Mouse (Mus musculus) liver, adult 2 months (tissue): Measurements from ENCODE around the gene Foxn4.

ENCODE experiments used
- CTCF ChIP-seq: fragments of 200-500 bp; IDR thresholded peaks from 2 replicates; pipeline ENCODE4 v1.5.1; 2011; ENCODE audit warnings: low read depth, low read length, control low read depth
- POLR2A ChIP-seq: fragments of 200-500 bp; IDR thresholded peaks from 2 replicates; pipeline ENCODE4 v1.6.1; 2011; ENCODE audit warnings: low read length, control low read depth; ENCODE audit not compliant: insufficient read depth; ENCODE audit errors: extremely low read depth

DNA sequence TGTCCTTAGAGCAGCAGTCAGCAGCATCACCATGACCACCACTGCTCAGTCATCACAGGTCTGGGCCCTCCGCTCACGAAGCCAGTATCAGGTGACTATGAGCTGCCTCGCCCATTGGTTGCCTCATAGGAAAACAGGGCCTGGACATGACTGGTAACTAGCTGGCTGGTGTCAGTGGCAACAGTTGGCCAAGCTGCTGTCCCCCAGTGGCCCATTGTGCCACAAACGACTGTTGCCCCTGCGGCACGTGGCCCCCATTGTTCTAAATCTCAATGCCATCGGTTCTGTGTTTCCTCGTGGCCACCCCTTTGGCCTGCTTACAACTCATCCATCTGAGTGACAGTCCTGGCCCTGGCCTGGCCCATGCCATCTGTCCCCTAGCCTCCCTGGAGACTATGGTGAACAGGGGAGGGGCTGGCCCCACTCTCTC lies 9.6 kb downstream of the Foxn4 start:
- no peak for TF ChIP-seq CTCF
- no peak for TF ChIP-seq POLR2A
